Mouse (Mus musculus) hindbrain, postnatal 0 days (tissue): Measurements from ENCODE around the gene Dmbx1. TPM values are rescaled to one million over a fixed set of nuclear protein-coding genes. Genes with fewer than 3 reads are reported as not detected.

Experiments
- ATAC-seq: fragments of 200-750 bp; cut with Nextera tagmentation; 2 replicates; pipeline ENCODE4 v1.8.0; 2017; ENCODE audit warnings: mild to moderate bottlenecking, moderate TSS enrichment, moderate library complexity
- DNase-seq: peaks from one replicate; pipeline ENCODE4 v3.0.0-alpha.2; 2015; ENCODE audit warnings: low spot score
- H3K27ac ChIP-seq: fragments of 300-500 bp; sonication (generic); 2 replicates; pipeline ENCODE4 v1.5.1; 2014; ENCODE audit warnings: mild to moderate bottlenecking
- H3K27me3 ChIP-seq: fragments of 300-500 bp; sonication (generic); 2 replicates; pipeline ENCODE4 v1.6.1; 2014; ENCODE audit warnings: low read length, mixed read lengths; ENCODE audit not compliant: insufficient read depth
- H3K36me3 ChIP-seq: fragments of 300-500 bp; sonication (generic); 2 replicates; pipeline ENCODE4 v1.6.1; 2014; ENCODE audit warnings: low read length, mixed read lengths; ENCODE audit not compliant: insufficient read depth
- H3K4me1 ChIP-seq: fragments of 300-500 bp; sonication (generic); 2 replicates; pipeline ENCODE4 v1.6.1; 2014; ENCODE audit warnings: antibody characterized with exemption, low read length, mixed read lengths; ENCODE audit not compliant: insufficient read depth
- H3K4me2 ChIP-seq: fragments of 300-500 bp; sonication (generic); 2 replicates; pipeline ENCODE4 v1.6.1; 2014; ENCODE audit warnings: low read depth, mild to moderate bottlenecking, low read length, moderate library complexity, mixed read lengths
- H3K4me3 ChIP-seq: fragments of 300-500 bp; sonication (generic); 2 replicates; pipeline ENCODE4 v1.5.1; 2014; ENCODE audit warnings: low read length
- H3K9ac ChIP-seq: fragments of 300-500 bp; sonication (generic); replicated peaks from 2 replicates; pipeline ENCODE4 v1.6.1; 2014; ENCODE audit warnings: mild to moderate bottlenecking, low read length, moderate library complexity, mixed read lengths
- H3K9me3 ChIP-seq: fragments of 300-500 bp; sonication (generic); 2 replicates; pipeline ENCODE4 v1.6.1; 2016; ENCODE audit warnings: low read length, mixed read lengths
- CTCF ChIP-seq: IDR thresholded peaks from 2 replicates; pipeline ENCODE4 v1.5.1; 2016; ENCODE audit warnings: antibody characterized with exemption, control low read depth, low read depth
- WGBS: fragments of 180-500 bp; shearing (Covaris S2); extraction: QIAGEN DNeasy Blood & Tissue Kit; methylation state at CpG from one replicate; pipeline ENCODE4 v1.1.7; 2014; 5-methylcytosine and 5-hydroxymethylcytosine counted together
- polyA plus RNA-seq: library from polyadenylated mRNA; unstranded; fragments of >200 nt; fragmentation: Nextera tagmentation; extraction: Ambion mirVana; gene quantifications from 2 replicates; pipeline ENCODE4 v1.2.1, GENCODE M21; 2015
- total RNA-seq: library from RNA; depleted of rRNA; stranded (reverse); fragments of >200 nt; gene quantifications from 2 replicates; pipeline ENCODE4 v1.2.3, GENCODE M21; 2014

The Dmbx1 gene
- total and polyA plus RNA-seq, 2 experiments from 2014 or later, result 3.3 to 4.3 TPM

DNA sequence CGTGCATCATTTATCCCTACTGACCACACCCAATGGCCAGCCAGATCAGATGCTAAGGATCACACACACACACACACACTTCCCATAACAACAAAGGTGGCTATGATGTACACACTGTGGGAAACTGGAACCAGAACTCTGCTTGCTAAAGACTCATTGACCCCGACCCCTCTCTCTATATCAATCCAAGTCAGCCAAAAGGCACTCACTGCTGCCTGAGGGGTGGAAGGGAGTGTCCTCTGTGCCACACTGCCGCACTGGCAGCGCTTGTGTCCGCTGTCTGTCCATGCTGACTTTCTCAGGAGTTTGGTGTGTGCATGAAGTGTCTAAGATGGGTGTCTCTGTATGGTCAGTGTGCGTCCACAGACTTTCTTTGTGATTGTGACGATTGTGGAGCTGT is 22.3 kb upstream of the Dmbx1 start:
- no peak overlapping the region for H3K27ac ChIP-seq
- H3K36me3 ChIP-seq, result no peaks in the 10 kb centered on the region
- 11% methylated on average over 7 of the region's 7 CpGs for whole genome bisulfite sequencing
- no peak overlapping the region for H3K4me3 ChIP-seq
- DNase-seq (no peak), ATAC-seq (peak; percentile 11; the same call in 1 of the 2 replicates)
- TF ChIP-seq CTCF, result no peak
- H3K4me2 ChIP-seq, result no peak overlapping the region
- peaks cover 30% of the 10 kb centered on the region for H3K27me3 ChIP-seq
- H3K9ac ChIP-seq, result no peak overlapping the region; the same call in 1 of the 2 replicates
- no peaks in the 10 kb centered on the region for H3K9me3 ChIP-seq
- H3K4me1 ChIP-seq, result no peaks in the 10 kb centered on the region

- Histone ChIP-seq H3K36me3 (no peaks in the 10 kb centered on the region), H3K4me3 (no peak overlapping the region), H3K4me2 (no peak overlapping the region), H3K9ac (no peak overlapping the region), H3K27ac (no peak overlapping the region), H3K4me1 (no peaks in the 10 kb centered on the region), H3K27me3 (peaks cover 43% of the 10 kb centered on the region), H3K9me3 (no peaks in the 10 kb centered on the region)
- no peak for TF ChIP-seq CTCF
- DNase-seq, result no peak
- ATAC-seq, result no peak
Measured at GRCm38 (mm10) chr4:115959546-115959945, 19.8 kb upstream of the Dmbx1 start.

- no peaks in the 10 kb centered on the region for H3K36me3 ChIP-seq
- no peak for TF ChIP-seq CTCF
- no peak overlapping the region for H3K27ac ChIP-seq
- H3K27me3 ChIP-seq, result peaks cover 54% of the 10 kb centered on the region
- no peak overlapping the region for H3K9ac ChIP-seq
- H3K4me1 ChIP-seq, result no peaks in the 10 kb centered on the region
- H3K4me3 ChIP-seq, result no peak overlapping the region
- peak overlapping the region; percentile 42 for H3K4me2 ChIP-seq
- no peaks in the 10 kb centered on the region for H3K9me3 ChIP-seq
- ATAC-seq (no peak), DNase-seq (no peak)
- 15% methylated on average over 3 of the region's 3 CpGs for WGBS
Measured at GRCm38 (mm10) chr4:115955494-115955775, 15.7 kb upstream of the Dmbx1 start.

DNA sequence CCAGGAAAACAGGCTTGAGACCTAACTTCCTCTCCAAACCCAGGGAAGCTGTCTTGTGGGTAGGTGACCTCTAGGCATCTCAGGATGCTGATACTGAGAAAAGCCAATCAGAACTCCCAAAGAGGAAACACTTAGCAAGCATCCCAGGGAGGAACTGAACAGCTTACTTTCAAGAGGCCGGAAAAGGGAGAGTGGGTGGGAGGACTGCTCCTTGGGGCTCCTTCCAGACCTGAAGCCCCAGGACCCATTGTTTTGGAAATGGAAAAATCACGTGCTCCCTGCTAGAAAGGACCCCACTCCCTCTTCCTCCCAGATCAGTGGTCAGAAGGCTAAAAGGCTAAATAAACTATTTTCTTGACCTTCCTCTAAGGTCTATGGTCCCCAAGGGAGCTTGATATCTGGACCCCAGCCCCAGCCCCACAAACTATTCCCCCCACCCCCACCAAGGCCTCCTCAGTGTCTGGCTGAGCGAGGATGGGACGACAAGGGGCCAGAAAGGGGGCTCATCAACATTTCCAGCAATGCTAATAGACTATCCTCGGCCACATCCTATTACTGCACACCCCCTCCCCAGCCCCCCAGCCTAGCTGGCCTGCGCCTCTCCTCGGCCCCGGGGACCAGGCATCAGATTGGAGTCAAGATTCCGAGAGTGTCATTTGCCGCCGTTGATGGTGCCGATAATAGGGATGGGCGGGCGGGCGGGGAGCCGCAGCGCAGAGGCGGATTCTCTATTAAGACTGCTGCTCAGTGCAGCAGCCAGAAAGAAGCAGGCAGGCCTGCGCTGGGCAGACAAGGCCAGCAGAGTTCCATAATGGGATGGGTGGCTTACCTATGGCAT is 15.1 kb upstream of the Dmbx1 start:
- ATAC-seq, result no peak

GRCm38 (mm10) chr4:115953559-115953958 is 13.8 kb upstream of the Dmbx1 start:
- no peaks in the 10 kb centered on the region for H3K36me3 ChIP-seq
- H3K9me3 ChIP-seq, result no peaks in the 10 kb centered on the region
- 34% methylated on average over 5 of the region's 5 CpGs for WGBS
- H3K27me3 ChIP-seq, result peaks cover 52% of the 10 kb centered on the region
- no peak overlapping the region for H3K9ac ChIP-seq
- no peak overlapping the region for H3K27ac ChIP-seq
- H3K4me3 ChIP-seq, result no peak overlapping the region
- no peaks in the 10 kb centered on the region for H3K4me1 ChIP-seq
- DNase-seq (no peak), ATAC-seq (no peak)
- H3K4me2 ChIP-seq, result no peak overlapping the region
- TF ChIP-seq CTCF, result no peak

More for the DNA sequence above, 15.1 kb upstream of the Dmbx1 start:
- no peaks in the 10 kb centered on the region for H3K9me3 ChIP-seq
- no peak for DNase-seq
- no peak overlapping the region for H3K27ac ChIP-seq
- H3K27me3 ChIP-seq, result peaks cover 55% of the 10 kb centered on the region
- H3K9ac ChIP-seq, result no peak overlapping the region; the same call in 1 of the 2 replicates
- WGBS, result 10% methylated on average over 19 of the region's 19 CpGs
- no peaks in the 10 kb centered on the region for H3K36me3 ChIP-seq
- no peak for TF ChIP-seq CTCF
- H3K4me2 ChIP-seq, result peak overlapping the region; percentile 42
- H3K4me1 ChIP-seq, result no peaks in the 10 kb centered on the region
- H3K4me3 ChIP-seq, result no peak overlapping the region; the same call in 1 of the 2 replicates

DNA sequence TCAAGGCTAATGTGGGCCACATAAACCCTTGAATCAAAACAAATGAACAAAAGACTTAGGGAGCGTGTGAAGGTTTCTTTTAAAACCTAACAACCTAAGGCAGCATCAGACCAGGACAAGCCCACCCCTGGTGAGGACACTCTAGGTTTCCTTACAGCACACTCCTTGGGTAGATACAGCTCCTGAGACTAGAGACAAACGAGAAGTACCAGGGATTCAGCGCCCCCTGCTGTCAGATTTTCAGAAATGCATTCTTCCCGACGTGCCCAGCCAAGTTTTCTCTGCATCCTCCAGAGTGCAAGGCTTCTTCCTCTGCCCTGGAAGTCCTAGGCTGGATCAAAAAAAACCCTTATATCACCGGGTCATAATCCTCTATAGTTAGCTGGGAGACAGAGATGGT is 13.0 kb upstream of the Dmbx1 start:
- no peak overlapping the region for H3K4me3 ChIP-seq
- H3K9ac ChIP-seq, result no peak overlapping the region
- WGBS, result 15% methylated on average over 6 of the region's 6 CpGs
- no peak overlapping the region for H3K27ac ChIP-seq
- ATAC-seq, result no peak
- H3K4me2 ChIP-seq, result no peak overlapping the region
- peak; percentile 71 for DNase-seq
- peak; percentile 77 for TF ChIP-seq CTCF
- H3K4me1 ChIP-seq, result no peaks in the 10 kb centered on the region
- peaks cover 48% of the 10 kb centered on the region for H3K27me3 ChIP-seq
- H3K36me3 ChIP-seq, result no peaks in the 10 kb centered on the region
- no peaks in the 10 kb centered on the region for H3K9me3 ChIP-seq

- no peaks in the 10 kb centered on the region for H3K9me3 ChIP-seq
- 0% methylated on average over 31 of the region's 41 CpGs for WGBS
- peak overlapping the region; percentile 54 for H3K4me2 ChIP-seq
- H3K27ac ChIP-seq, result no peak overlapping the region
- peaks cover 74% of the 10 kb centered on the region for H3K27me3 ChIP-seq
- DNase-seq, result no peak
- peak overlapping the region; percentile 26 for H3K4me3 ChIP-seq
- no peaks in the 10 kb centered on the region for H3K4me1 ChIP-seq
- H3K36me3 ChIP-seq, result no peaks in the 10 kb centered on the region
- no peak for TF ChIP-seq CTCF
- 0 out of 2 replicates have a peak overlapping the region, but pooled peaks have one; percentile 21 for H3K9ac ChIP-seq
- peak; percentile 38 for ATAC-seq
Measured at GRCm38 (mm10) chr4:115943669-115944314, 4.1 kb upstream of the Dmbx1 start.
